Mouse (Mus musculus) NIH3T3 (cell line): ENCODE data around the gene Dmac2.

ENCODE experiments used
- DNase-seq: peaks from one replicate; pipeline ENCODE4 v3.0.0-alpha.2; 2012; ENCODE audit warnings: low read depth

The Dmac2 gene

GRCm38 (mm10) chr7:25655601-25656428, 36.6 kb downstream of the Dmac2 start:
- no peak for DNase-seq

- peak; percentile 44 for DNase-seq
Observed at GRCm38 (mm10) chr7:25657785-25658184, 38.6 kb downstream of the Dmac2 start.

GRCm38 (mm10) chr7:25658657-25659472, 39.7 kb downstream of the Dmac2 start, which contains the start of the genes Bckdha and Exosc5:
Gene Bckdha (minus strand): TSS chr7:25658981.
Gene Exosc5 (plus strand): TSS chr7:25659164.
- DNase-seq: peak; percentile 100

- DNase-seq: no peak
Observed at GRCm38 (mm10) chr7:25666381-25666780, 47.2 kb downstream of the Dmac2 start.

- no peak for DNase-seq
Observed at GRCm38 (mm10) chr7:25669158-25669557, 49.9 kb downstream of the Dmac2 start.

- no peak for DNase-seq
Observed at GRCm38 (mm10) chr7:25669631-25670030, 50.4 kb downstream of the Dmac2 start.

GRCm38 (mm10) chr7:25670096-25670495, 50.9 kb downstream of the Dmac2 start:
- DNase-seq: no peak

- DNase-seq: no peak
Observed at GRCm38 (mm10) chr7:25671686-25672085, 52.5 kb downstream of the Dmac2 start.

- DNase-seq: peak; percentile 16
Observed at GRCm38 (mm10) chr7:25672442-25672841, 53.2 kb downstream of the Dmac2 start.

- no peak for DNase-seq
Observed at GRCm38 (mm10) chr7:25674297-25674696, 55.1 kb downstream of the Dmac2 start.

- DNase-seq: no peak
Observed at GRCm38 (mm10) chr7:25674719-25675300, 55.6 kb downstream of the Dmac2 start, which contains the start of gene Tmem91. Gene Tmem91 (minus strand): TSS chr7:25675166.
